Mouse (Mus musculus) layer of hippocampus, adult 11-12 months (tissue): ENCODE data around the gene Fcor.

Experiments
- DNase-seq: peaks from one replicate; pipeline ENCODE4 v3.0.0; 2022; ENCODE audit warnings: low spot score

Fcor gene

DNA sequence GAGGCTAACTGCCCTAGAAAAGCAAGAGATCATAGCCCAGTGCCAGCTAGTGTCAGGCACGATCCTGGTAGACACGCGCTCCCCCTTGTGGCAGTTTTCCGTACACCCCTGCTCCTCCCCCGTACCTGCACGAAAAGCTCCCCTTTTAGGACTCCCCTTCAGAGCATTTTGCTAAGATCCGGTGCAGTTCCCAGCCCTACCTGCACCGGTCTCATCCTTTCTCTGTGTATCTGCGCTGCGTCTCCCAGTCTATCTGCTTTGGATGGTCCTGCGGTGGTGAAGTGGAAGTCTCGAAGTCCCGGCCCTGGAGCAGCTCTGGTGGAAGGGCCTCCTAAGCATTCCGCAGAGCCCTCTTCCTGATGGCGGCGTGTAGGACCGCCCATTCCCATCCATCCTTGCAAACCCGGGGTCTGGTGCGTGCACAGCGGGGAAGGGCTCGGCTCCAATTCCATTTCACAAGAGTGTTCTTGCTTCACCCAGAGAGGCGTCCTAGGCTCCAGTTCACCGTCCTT, at the start of gene Fcor:
Fcor (minus strand) TSS at position 383 of the 512 bp plus-strand sequence.
- peak; percentile 93 for DNase-seq

DNA sequence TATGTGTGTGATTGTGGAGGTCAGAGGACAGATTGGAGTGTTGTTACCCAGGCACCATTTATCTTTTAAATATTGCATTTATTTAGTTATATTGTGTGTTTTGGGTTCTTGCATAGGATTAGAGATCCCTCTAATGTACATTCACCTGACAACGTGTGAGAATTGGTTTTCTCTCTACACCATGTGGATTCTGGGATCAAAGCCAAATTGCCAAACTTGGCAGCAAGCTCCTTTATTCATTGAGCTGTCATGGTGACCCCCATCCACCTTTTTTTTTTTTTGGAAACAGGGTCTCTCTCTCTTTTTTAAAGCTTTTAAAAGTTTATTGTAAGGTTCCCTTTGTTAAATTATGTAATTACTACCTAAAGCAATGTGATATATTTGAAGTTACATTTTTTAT, 48.9 kb upstream of the Fcor start:
- no peak for DNase-seq

DNA sequence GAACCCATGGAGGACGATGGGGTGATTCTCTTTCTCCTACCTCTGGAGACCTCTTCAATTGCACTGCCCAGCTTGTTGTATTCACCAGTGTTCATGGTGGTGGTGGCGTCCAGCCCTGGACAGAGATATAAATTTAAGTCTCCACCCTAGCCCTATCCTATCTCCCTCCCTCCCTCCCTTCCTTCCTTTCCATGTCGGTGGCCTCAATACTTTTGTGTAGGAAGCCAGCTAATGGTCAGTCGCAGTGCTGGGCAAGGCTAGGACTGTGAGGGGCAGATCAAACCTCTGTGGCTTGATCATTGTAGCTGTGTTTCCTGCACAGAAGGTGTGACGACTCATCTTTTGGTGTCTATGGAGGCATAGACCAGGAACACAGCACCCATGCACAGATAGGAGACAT, 48.4 kb upstream of the Fcor start, which contains the start of gene Clec4g:
Clec4g (minus strand) TSS at position 101 of the 400 bp plus-strand sequence.
- DNase-seq, result no peak

DNA sequence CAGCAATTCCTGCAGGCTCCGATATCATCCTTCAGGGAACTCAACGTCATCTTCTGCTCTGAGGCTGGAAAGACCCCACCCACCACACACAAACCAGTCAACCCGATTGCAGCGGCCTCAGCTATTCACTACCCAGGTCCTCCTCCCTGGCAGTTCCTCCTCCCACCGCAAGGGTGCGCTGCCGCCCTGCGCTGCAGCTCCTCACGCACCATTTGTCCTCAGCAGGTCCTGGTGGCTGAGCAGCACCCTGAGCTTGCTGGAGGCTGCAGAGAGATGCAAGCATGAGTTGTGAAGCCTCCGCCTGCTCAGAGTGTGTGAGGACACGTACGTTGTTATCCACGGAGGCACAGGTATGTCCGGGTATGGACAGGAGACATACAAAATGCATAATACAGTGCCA, 46.4 kb upstream of the Fcor start:
- peak; percentile 65 for DNase-seq

DNA sequence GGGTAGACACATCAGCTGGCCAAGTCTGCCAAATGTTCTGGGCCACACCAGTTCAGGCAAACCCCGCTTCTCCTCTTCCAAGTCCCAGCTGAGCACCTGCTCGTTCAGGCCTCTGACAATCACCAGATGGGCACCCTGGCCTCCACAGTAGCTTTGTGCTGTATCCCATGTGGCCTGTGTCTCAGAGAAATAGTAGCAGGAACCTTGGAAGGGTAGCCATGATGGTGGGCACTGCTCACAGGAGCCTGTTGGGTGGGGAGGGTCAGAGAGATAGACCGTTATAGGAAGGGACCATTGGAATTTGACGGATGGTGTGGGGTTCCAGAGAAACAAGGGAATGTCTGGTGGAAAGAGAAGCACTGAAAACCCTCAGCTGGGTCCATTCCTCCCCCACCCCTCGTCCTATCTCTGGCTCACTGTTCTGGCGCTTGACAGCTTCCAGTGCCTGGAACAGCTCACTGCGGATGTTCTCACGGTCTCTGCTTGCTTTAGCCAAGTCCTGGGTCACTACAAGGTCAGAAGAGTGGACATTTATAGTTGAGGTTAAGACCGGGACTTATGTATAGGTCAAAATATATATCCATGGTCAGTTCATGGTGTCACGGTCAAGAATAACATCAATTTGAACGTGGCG, 45.3 kb upstream of the Fcor start:
- DNase-seq, result no peak

DNA sequence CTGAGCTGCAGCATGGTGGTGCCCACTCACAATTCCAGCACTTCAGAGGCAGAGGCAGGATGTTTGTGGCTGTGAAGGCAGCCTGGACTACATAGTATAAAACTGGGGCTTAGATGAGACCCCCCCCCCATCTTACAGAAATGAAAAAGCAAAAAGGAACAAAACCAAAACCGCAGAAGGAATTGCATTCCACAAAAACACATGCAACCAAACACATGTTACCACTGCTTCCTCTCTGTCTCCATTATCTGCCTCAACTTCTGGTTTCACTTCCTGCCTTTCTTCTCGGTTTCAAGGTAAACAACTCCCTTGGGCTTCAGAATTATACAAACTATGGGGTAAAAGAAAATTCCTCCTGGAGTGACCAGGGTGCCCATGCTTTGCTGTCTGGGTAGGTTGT, 39.5 kb upstream of the Fcor start:
- DNase-seq, result no peak

DNA sequence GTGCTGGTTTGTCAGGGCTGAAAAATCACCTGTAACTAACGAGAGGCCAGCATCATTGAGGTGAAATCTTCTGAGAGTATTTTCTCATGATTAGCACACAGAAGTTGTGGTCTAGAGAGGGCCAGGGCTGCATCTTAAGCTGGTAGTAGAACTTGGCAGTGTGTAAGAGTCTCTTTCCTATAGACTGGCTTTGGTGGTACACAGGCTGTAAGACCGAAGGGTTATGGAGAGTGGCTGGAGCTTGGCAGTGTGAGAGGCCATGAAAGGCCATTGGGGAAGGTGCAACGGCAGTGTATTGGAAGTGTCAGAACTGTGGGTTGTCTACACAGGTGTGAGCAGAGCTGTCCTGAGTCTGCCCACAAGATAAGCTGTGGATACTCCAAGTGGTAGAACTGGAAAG, 38.1 kb upstream of the Fcor start:
- no peak for DNase-seq

DNA sequence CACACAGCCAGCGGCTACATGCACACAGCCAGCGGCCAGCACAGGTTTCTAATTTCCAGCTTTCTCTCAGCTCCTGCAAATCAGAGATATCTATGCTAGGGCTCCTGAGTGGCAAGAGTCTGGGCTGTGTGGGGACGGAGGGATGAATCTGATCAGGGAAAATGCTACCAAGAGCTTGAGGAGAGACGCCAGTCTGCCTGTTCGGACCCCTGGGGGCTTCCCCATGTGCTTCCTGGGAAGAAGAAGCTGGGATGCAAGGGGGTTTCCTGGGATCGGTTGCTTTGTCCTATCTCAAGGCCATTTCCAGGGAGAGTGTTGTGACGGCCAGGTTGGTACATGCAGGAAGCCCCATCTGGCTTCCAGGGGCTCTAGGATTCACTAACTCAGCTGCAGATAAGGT, 35.4 kb upstream of the Fcor start:
- DNase-seq, result no peak

DNA sequence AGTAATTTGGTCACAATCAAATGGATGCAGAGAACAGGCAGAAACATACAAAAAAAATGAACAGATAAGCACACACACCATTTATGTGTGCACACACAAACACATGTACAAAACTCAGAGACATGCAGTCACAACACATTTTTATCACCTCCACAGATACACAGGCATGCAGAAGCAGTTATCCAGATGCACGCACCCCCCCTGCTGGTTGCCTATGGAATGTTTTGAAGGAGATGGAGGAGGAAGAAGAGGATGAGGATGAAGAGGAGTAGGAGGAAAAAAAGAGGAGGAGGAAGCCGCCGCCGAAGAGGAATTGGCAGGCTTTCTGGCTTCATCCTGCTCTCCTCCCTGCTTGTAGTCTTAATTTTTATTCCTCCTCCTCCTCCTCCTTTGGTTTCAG, 33.5 kb upstream of the Fcor start:
- DNase-seq, result no peak

DNA sequence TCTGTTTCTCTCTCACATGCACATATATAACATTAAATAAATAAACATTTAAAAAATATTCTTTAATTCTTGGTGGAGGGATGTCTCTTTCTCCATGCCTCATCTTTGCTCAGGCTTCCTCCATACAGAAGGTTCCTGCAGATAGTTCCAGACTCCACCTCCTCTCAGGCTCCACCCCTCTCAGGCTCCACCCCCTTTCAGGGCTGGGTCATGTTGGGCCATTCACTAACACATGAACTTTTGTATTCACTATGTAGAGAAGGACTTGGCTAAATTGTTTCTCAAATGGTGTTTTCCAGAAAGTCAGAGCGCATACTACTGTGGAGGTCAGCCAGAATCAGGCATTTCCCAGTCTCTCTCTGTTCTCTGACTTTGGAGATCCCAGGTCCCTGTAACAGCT, 29.3 kb upstream of the Fcor start:
- no peak for DNase-seq

DNA sequence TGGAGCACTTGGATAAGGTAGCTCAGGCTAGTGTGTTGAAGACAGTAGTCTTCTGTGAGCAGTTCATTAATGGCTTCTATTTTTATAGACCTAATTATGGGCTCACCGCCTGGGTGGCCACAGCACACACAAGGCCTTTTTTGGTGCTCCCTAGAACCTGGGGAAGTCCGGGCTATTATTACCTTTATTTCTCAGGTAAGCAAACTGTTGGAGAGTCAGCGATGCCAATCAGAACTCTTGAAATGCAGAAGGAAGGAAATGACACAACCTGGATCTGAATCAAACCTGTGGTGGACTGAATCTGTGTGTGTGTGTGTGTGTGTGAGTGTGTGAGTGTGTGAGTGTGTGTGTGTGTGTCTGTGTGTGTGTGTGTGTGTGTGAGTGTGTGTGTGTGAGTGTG, 22.0 kb upstream of the Fcor start, which contains the start of gene Fcer2a:
Fcer2a (minus strand) TSS at position 55 of the 400 bp plus-strand sequence.
- DNase-seq, result no peak

DNA sequence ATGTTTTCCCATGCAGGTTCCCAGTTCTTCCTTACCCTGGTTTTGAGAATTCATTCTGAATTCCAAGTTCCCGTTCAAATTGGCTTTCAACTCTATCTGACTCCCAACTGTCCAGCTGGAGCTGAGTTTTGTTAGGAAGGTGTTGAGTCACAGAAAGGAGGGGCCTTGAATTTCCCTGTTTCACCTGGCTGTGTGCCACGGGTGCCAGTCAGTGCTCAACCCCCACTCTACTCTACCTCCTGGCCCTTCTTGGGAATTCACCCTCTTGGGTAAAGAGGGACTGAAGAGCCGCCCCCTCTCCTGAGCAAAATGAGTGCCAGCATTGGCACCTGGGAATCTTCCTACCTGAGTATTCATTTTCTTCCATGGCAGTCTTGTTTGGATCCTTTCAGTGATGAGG, 18.6 kb upstream of the Fcor start:
- no peak for DNase-seq

DNA sequence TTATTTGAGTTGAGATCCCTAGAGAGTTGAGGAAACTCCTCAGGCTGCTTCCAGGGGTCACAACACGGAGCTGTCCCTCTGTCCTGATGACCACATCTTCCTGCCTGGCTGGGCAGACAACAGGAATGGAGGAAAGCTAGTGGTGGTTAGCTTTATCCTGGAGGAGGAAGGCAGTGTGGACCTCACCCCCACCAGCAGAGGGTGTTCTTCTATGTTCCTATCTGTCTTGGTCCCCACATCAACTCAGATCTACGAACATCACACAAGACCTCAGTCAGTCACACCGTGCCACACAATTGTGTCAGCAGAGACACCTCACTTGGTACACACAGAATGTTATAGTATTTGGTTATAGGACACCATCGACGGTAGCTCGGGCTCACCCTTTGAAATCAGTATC, 15.4 kb upstream of the Fcor start:
- DNase-seq, result no peak

DNA sequence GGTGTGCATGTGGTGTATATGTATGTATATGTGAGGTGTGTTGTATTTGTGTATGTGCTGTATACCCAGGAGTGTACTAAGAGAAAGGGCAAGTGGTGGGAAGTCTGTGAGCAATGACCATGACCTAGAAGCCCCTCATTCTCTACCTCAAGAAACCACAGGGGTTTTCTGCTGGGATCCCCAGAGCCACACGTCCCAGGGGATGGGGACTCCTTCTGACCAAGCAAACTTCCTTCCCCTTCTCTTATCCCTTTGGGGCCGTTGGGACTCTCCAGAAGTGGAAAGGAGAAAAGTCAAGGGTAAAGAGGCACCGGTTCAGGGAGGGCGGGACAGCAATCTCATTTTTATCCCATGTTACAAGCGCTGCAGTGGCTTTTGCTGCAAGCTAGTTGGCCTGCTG, 13.3 kb upstream of the Fcor start:
- DNase-seq, result no peak

DNA sequence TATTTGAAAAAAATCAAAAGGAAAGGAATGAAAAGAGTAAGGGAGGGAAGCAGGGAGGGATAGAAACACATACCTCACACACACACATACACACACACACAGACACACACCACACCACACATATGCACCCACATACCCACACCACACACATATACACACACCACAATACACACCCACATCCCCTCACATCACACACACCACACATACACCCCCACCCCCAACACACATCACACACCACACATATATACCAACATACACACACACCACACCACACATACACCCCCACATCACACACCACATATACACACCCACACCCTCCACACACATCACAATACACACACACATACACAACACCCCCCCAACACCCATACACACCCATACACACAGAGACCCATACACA, 12.4 kb upstream of the Fcor start:
- DNase-seq, result no peak

DNA sequence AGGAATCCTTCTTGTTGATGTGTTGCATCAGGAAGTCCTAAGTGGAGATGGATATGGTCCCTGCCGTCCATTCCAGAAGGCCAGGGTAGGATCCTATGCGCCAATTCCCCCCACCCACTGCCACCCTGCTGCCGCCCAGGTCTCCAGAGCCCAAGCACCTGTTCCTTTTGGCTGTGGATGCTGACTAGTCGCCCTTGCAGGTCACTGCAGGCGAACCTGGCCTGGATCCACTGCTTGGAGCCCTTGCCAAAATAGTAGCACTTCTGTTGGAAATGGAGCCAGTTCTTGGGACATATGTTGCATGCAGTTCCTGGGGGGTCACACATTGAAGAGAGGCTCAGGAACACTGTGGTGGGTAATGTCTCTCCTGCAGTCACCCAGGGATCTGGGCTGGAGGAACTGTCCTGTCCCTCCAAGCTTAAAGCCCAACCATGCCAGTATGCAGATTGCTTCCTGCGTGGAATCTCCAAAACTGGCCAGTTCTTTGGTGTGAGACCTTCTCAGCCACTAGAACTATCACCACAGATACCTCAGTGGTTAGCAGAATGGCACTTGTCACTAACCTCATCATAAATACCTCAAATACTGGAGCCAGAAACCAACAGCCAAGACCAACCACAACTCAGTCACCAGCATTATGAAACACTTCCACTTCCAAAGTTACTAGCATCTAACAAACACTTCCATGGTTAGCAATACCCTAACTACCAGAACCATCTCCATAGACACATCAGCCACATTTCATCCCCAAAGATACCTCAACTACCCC, 11.4 kb upstream of the Fcor start:
- no peak for DNase-seq

DNA sequence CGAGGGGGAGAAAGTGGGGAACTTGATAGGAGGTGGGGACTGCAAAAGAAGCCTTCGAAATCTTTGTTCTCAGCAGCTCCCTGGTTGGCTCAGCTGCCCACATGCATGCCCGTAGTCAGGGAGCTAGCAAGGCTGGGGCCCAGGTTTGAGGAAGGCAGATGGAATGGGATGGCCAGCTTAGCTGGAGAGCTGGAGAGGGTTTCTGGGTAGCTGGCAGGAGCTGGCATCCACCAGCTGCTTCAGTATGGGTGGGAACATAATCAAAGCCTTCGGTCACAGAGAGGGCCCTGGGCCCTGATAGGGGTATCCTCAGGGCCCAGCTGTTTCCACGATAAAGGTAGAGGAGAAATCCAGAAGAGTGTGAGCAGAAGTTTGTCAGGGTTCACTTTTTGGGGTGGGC, 10.3 kb upstream of the Fcor start:
- no peak for DNase-seq

DNA sequence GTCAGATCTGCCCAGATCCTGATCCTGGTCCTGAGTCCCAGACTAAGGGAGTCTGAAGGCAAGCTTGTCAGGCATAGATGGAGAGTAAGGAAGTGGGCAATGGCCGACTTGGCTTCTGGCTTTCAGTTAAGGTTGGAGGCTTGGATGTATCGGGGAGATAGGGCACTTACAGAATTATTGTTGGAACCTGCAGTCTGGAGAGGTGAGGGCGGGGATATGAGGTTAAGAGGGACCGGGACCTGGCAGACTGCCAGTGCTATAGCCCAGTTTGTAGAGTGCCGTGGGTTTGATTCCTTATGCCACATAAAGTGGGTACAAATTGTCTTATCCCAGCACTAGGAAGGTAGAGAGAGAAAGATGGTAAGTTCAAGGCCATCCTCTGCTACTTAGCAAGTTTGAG, 7.5 kb upstream of the Fcor start:
- DNase-seq, result no peak

DNA sequence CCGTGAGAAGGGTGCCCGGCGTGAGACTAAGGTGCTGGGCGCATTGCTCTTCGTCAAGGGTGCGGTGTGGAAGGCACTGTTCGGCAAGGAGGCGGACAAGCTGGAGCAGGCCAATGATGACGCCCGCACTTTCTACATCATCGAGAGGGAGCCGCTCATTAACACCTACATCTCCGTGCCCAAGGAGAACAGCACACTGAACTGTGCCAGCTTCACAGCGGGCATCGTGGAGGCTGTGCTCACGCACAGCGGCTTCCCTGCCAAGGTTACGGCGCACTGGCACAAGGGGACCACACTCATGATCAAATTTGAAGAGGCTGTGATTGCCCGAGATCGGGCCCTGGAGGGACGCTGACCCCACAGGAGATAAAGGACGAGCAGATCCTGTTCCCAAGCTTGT, 7.1 kb upstream of the Fcor start:
- DNase-seq, result no peak

DNA sequence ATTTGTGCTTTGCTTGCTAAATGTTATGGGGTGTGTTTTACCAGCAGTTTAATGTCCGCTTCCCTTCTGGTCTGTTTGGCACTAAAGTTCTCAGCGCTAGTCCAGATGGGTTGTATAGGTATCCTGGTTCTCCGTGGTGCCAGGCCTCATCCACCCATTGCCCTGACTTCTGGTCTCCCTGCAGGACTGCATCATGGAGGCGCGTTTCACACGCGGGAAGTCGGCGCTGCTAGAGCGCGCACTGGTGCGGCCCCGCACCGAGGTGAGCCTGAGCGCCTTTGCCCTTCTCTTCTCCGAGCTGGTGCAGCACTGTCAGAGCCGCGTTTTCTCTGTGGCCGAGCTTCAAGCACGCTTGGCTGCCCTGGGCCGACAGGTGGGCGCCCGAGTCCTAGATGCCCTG, 6.7 kb upstream of the Fcor start:
- no peak for DNase-seq

DNA sequence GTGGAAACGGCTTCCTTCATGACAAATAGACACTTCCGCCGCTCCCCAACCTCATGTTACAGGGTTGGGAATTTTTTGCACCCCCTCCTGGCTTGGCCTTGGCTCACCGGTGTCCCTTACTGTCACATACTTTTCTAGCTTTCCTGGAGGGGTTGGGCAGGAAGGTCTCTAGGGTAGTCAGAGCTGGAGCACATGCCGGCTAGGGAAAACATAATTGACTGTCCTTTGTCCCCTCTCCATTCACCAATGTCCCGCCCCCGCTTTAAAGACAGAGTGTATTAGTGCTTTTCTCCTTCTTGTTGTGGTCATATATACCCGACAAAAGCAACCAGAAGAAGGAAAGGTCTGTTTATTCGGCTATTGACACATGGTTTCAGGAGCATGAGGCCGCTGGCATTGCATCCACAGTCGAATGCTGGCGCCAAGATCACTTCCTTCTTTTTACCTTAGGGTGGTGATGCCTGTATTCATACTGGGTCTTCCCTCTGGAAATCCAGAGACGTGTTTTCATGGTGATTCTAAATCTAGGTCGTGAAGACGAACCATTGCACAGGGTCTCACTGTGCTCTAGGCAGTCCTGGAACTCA, 4.9 kb upstream of the Fcor start:
- no peak for DNase-seq

DNA sequence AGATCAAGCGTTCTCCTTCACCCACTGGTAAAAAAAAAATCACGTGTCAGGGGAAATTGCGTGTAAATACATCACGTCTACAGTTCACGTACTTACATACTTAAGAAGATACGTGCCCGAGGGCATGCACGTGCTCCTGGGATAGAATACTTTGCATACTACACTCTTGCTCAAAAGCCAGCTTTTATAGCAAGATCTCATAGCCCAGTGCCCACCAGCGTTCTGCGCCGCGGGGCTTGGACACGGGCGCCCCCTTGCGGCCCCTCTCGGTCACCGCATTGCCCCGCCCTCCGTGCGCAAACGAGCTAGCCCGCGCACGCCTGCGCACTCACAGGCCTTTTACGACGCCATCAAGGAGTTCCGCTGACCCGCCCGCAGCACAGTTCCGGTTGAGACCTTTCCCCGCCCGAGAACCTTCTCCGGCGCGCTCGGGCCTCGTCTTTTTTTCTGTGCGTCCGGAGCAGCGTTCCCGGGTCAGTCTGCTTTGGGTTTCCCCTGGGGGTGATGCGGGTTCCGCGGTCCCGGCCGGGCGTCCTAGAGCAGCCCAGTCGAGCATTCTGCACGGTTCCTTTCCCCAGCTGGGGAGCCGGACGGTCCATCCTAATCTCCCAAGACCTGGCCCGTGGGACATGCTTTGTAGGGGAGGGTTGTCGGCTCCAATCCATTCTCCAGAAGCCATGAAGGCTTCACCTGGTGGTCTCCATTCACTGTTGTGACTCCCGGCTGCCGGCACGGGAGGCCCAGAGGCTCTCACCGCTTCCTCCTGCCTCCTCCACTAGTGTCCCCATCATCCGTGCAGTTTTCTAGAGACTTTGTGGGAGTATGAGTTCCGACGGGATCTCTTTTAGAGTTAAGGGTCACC, 4.2 kb upstream of the Fcor start, which contains the start of gene Trappc5:
Trappc5 (plus strand) TSS at position 169 of the 862 bp plus-strand sequence.
- peak; percentile 94 for DNase-seq
